Mouse (Mus musculus) left cerebral cortex, postnatal 25 days (tissue): ENCODE measurements at regions not wholly inside any gene's neighbourhood (a gene's known extent, or its start where the extent isn't known, plus 50 kb on each side); places are given as distances from the start of the nearest gene placed in this dataset.
"Not testable (repeated sequence)": the region's sequence is repeated elsewhere in the genome, so short reads cannot be mapped to it uniquely, and the experiment has no call there.

ENCODE experiments used
- DNase-seq, 2 experiments: peaks; one replicate each; pipeline ENCODE4 v3.0.0; 2022; ENCODE audit warnings: low spot score in 2 of 2, mixed read lengths in 1 of 2
- intact Hi-C: fragments of 180-260 bp; cut with DNase I; formaldehyde crosslinking; loops from one replicate; pipeline ENCODE4 v1.15.1; 2025

DNA sequence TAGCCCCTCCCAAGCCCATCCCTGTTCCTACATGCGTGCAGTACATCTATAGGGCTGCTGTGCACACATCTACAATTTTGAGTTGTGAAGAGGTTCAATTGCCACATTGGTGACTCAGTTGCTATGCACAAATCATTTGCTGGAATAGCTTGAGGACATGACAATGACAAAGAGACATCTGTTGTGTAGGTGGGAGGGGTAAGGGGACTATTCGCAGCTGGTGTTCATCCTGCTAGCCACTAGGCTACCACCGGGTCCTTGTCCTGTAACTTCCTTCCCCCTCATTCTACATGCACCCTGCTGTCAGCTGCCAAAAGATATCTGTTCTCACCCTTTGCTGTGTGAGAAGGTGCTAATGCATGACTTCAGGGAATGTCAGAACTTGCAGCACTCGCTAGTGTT, 1117.7 kb upstream of the Arrdc3 start:
- peak; percentile 6 to 33 for DNase-seq
- intact Hi-C loops, result no loop called here

DNA sequence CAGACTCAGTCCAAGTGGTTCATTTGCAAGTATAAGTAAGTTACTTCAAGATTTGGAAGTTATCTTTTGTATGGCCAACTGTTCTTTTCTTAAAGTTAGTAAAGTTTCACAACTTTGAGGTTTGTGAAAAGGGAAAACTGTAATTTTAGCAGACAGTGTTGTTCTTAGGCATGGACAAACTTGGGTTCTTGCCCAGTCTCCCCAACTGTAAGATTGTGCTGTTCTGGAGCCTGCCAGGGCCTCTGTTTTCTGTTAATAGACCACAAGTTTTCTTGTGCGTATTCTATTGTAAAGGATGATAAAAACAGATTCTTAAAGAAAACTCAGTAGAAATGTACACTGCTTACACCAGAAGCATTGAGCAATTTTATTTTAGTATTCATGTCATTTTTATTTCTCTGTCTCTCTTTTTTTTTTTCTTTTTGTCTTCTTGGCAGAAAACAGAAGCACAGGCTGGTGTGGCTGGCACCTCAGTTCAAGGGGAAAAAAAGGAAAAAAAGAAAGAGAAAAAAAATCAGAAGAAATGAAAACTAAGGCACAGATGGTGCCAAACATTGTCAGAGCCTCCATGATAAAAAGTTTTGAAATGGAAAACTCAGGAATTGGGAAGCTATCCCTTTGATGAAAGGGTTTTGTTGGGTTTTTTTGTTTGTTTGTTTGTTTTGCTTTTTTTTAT, 1098.1 kb upstream of the Arrdc3 start:
- intact Hi-C loops, result loop anchor here (5.0 kb wide), 2 partner anchors 1128 to 1583 kb away; no protein-coding TSS in a partner anchor

DNA sequence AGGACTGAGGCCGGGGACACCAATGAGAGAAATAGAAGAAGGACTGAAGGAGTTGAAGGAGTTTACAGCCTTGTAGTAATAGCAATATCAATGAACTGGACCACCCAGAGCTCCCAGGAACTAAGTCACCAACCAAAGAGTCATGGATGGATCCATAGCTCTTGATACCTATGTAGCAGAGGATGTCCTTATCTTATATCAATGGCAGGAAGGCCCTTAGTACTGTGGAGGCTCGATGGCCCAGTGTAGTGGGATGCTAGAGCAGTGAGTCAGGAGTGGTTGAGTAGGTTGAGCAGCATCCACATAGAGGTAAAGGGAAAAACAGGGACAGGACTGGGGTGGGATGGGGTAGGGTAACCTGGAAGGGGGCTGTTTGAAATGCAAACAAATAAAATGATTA, 1081.6 kb upstream of the Arrdc3 start:
- DNase-seq, result no peak
- intact Hi-C loops, result no loop called here

More for the DNA sequence above, 1098.1 kb upstream of the Arrdc3 start:
- DNase-seq, result peak; percentile 32 to 86

DNA sequence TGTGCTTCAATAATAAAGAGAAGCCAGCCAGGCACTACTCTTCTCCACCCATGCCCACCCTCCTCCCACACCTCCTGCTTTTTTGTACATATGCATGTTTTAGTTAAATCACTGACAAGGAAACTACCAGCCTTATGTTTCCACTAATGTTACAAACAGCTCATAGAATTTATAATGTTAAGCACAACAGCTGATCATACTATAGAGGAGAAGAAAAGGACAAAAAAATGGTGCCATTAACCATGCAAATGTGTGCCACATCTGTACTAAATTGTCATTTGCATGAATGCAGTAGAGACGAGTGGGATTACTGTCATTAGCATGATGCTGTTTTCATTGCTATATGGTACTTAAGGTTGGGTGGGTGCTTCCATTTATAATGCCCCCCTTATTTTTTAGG, 1047.6 kb upstream of the Arrdc3 start:
- intact Hi-C loops, result no loop called here
- no peak for DNase-seq

DNA sequence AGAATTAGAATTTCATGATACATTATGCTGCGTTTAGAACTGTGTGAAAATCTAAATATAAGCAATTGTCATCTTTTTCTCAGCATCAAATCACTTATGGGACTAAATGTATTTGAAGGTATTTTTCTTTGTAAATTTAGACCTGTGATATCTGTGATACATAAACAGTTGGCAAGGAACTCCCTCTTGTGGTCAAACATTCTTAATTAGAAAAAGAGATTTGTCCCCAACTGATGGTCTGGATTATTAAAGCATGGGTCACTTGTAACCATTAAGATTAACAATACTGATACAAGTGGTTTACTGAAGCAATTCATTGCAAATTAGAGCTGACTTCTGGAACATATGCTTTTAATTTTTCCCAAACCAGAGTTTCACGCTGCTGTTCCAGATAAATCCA, 1038.4 kb upstream of the Arrdc3 start:
- no peak for DNase-seq
- intact Hi-C loops, result loop anchor here (10.0 kb wide), 1 partner anchor 1640 kb away; no protein-coding TSS in a partner anchor

DNA sequence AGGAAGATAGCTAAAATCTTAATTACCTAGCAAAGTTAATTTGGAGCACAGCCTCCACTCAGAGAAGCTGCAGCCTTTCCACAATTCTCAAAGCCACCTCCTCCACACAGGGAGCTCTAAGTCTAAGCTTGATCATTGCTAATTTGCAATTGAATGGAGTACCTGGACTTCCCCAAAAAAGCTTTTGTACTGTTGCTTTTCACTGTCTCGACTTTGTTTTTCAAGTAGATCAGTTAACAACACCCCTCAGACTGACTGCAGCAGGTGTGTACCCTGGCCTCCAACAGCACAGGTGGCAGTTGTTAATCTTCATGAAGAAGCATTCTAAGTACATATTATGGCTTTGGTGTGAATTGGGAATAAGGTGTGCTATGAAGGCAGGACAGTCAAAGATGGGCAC, 1015.7 kb upstream of the Arrdc3 start:
- intact Hi-C loops, DNase-seq: not testable (repeated sequence)

DNA sequence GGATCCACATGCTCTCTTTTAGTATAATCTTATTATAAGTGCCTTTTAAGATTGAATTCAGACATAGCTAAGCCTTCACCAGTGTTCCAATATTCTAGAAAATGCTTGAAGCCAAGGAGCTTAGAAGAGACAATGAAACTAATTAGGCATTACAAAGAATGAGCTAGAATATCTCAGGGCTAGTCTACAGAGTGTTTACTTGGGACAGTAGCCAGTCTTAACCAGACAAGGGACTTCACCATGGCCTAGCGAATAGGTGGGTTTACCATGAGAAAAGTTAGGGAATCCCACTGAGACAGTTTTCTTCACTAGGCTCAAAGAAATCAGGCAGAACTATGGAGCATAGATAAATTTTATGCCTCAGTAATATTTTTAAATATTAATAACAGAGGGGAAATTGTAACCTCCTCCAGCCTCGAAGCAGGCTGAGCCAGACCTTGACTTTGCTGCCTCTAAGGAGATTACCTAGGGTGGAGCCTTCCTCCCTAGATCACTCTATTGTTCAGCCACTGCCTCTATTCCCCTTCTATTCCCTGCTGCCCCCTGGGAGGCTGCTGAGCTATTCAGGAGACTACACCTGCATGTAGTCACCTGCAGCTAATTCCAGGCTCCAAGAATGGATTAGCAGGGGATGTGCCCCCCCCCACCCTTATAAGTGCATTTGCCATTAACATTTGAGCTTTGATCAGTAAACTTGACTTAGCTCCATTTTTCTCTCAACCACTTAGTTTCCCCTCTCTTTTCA, 1014.5 kb upstream of the Arrdc3 start:
- DNase-seq, result no peak
- intact Hi-C loops, result no loop called here

DNA sequence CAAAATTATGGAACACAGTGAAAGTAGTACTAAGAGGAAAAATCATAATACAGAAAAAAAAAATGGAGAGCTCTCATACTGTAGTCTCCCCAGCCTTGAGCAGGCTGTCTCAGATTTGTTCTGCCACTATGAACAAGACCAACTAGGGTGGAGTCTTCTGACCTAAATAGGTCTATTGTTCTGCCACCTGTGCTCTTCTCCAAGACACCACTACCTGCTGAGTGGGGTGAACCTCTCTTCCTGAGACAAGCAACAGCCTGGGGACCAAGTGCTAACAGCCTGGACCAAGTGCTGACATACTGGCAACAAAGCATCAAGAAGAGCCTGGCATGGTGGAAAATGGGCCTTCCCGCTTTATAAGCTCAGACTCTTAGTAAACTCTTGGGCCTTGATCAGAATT, 1003.0 kb upstream of the Arrdc3 start:
- DNase-seq, result no peak

DNA sequence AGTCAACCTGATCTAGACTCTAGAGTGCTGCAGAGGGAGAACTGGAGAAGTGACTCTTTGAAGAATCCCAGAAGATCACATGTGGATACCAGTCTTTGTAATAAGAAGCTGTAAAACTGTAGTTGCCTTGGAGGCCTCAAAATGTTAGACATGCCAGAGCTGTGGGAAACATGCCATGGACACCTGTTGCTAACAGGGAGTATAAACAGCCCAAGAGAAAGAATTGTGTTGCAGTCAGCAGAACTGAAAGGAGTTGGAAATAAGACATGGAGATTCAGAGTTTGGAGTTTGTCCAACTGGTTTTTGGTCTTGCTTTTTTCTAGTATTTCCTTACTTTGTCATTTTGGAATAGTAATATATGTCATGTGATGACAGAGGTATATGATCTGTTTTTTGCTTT, 997.2 kb upstream of the Arrdc3 start:
- intact Hi-C loops, result no loop called here
- no peak for DNase-seq

More for the DNA sequence above, 1003.0 kb upstream of the Arrdc3 start:
- intact Hi-C loops, result no loop called here

DNA sequence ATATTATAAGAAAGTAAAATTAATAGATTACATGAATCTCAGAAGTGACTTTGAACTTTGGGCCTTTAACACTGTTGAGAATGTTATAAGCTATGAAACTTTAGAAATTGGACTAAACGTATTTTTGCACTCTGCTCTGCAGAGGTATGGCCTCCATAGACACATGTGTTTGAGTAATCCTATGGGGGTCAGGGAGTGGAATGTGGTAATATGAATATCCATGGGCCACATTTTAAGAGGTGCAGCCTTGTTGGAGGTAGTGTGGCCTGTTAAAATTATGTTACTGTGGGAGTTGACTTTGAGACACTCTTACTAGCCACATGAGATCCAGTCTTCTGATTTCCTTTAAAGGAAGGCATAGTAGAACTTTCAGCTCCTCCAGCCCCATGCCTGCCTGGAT, 996.8 kb upstream of the Arrdc3 start:
- intact Hi-C loops, result no loop called here
- no peak for DNase-seq
